Mouse (Mus musculus) embryonic fibroblast, embryonic 13.5 days (primary cell): Measurements from ENCODE around the gene Serpinb7. TPM values are rescaled to one million over a fixed set of nuclear protein-coding genes. Genes with fewer than 3 reads are reported as not detected.
A peak's percentile ranks its signal among the peaks of the same experiment; 100 is the strongest.

ENCODE experiments used
- H3K27ac ChIP-seq: 2 replicates; pipeline ENCODE4 v1.5.1; 2012; ENCODE audit warnings: low read length, control low read depth, inconsistent platforms; ENCODE audit not compliant: insufficient read depth
- H3K4me1 ChIP-seq: 2 replicates; pipeline ENCODE4 v1.6.1; 2011; ENCODE audit warnings: low read length; ENCODE audit not compliant: control insufficient read depth, insufficient read depth
- H3K4me3 ChIP-seq: 2 replicates; pipeline ENCODE4 v1.5.1; 2011; ENCODE audit warnings: mild to moderate bottlenecking, control low read depth, low read length; ENCODE audit not compliant: insufficient read depth
- CTCF ChIP-seq: IDR thresholded peaks from 2 replicates; pipeline ENCODE4 v1.5.1; 2011; ENCODE audit warnings: mild to moderate bottlenecking, control low read depth, low read length, moderate library complexity, borderline replicate concordance; ENCODE audit not compliant: insufficient read depth
- POLR2A ChIP-seq: IDR thresholded peaks from 2 replicates; pipeline ENCODE4 v1.6.1; 2011; ENCODE audit warnings: low read depth, mild to moderate bottlenecking, control low read depth, low read length, moderate library complexity
- polyA plus RNA-seq: library from polyadenylated mRNA; stranded (reverse); fragments of >200 nt; gene quantifications from 2 replicates; pipeline ENCODE4 v1.2.4, GENCODE M21; 2011; ENCODE audit warnings: low read depth; ENCODE audit not compliant: missing spikeins, insufficient read length

Gene Serpinb7
- polyA plus RNA-seq, 1 experiment = not detected

DNA sequence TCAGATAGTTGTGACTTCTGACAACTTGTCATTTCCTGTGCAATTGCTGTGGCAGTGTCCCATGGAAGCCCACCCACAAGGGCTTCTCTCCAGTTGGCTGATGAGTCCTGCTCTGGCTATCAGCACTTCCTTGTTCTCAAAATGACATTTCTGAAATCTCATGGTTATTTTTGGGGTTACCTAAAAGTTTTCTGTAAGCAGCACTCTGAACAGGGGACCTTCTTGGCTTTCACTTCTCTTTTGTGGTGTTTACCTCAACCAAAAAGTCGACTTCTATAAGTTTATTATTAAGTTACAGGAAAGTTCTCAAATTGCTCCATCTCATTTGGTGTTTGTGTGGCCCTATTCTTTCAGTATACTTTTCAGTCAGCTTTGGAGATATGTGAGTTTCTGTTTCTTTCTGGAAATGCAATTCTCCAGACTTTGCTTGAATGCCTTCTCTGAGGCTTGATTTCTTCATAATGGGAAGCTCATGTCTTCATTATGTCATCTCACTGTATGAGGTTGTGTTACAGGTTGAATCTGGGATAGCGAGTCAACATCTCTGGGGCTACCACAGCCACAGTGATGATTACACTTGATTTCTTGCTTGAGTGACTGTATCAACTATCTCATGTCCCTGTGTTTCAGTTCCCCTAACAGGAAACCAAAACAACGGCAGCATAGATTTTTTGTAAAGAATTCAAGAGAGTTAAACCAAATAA, 47.9 kb downstream of the Serpinb7 start:
- no peak overlapping the region for H3K4me3 ChIP-seq
- no peak overlapping the region for H3K27ac ChIP-seq
- no peaks in the 10 kb centered on the region for H3K4me1 ChIP-seq
- TF ChIP-seq CTCF = no peak
- no peak for TF ChIP-seq POLR2A

DNA sequence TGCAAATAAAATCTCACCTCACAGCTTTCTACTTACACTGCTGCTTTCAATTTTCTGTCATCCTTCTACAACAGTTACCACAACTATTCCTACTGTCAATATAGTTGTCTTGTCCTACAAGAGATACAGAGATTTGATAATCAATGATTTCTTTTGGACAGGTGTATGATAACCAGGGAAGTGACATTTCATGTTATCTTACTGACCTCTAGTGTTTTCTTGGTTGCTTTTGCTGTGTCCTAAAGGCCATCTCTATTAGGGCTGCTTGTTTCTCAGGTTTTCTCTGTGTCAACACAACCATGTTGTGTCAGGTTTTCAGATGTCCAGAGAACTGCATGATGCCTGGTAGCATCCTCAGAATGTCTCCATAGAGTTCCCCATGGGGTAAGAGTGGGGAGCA, 80.5 kb downstream of the Serpinb7 start:
- H3K4me3 ChIP-seq = no peak overlapping the region
- no peak overlapping the region for H3K27ac ChIP-seq
- no peaks in the 10 kb centered on the region for H3K4me1 ChIP-seq
- TF ChIP-seq POLR2A (no peak), CTCF (no peak)

DNA sequence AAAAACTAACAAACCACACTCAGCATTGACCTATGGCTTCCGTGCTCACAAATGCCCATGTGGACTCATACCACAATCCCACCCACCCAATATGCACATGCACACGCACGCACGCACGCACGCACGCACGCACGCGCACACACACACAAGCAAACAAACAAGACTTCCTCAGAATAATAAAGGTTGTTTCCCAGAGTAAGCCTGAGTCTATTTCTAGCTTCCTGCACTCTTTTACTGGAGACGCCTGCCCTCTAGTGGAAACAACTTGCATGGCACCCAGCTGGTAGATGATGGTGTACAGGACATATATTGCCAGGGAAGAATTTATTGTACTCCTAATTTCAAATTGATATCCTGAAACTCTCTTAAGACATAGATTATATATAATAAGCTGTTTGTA, 82.0 kb downstream of the Serpinb7 start:
- TF ChIP-seq POLR2A (no peak), CTCF (peak; percentile 30; the same call in 1 of the 2 replicates)
- Histone ChIP-seq H3K4me3 (no peak overlapping the region), H3K27ac (no peak overlapping the region), H3K4me1 (no peaks in the 10 kb centered on the region)

DNA sequence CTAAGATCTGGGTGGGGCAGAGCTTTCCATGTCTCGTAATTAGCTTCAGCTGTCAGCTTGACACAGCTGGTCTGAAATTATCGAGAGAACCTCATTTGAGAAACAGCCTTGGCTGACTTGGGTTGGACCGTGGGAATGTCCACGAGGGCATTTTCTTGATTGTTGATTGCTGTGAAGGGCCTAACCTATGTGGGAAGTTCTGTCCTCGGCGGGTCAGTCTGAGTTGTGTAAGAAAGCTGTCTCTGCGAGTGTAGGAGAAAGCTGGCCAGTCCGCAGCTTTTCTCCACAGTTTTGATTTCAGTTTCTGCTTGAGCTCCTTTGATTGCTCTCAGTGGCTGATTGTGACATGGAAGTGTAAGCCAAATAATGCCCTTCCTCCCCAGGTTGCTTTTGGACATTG, 90.1 kb downstream of the Serpinb7 start:
- no peaks in the 10 kb centered on the region for H3K4me1 ChIP-seq
- no peak overlapping the region for H3K4me3 ChIP-seq
- TF ChIP-seq CTCF = no peak
- no peak for TF ChIP-seq POLR2A
- H3K27ac ChIP-seq = no peak overlapping the region

DNA sequence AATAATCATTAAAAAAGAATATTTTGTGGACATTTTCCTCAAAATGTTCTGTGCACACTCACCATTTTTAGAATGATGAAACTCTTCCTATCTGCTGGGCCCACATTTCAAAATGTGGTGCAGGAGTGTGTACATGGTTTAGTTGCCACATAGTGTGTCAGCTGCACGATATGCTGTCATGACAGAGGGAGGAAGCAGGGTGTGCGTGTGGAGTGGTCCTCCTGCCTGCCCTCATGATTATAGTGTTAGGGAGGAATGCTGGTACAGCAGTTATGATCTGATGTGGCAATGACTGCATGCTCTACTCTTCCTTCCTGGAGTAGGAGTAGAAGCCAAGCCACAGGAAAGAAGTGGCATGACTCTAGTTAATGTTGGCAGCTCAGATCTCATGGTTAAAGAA, 97.3 kb downstream of the Serpinb7 start:
- H3K27ac ChIP-seq = no peak overlapping the region
- no peak for TF ChIP-seq CTCF
- no peak for TF ChIP-seq POLR2A
- no peaks in the 10 kb centered on the region; the same call in 1 of the 2 replicates for H3K4me1 ChIP-seq
- H3K4me3 ChIP-seq = no peak overlapping the region

DNA sequence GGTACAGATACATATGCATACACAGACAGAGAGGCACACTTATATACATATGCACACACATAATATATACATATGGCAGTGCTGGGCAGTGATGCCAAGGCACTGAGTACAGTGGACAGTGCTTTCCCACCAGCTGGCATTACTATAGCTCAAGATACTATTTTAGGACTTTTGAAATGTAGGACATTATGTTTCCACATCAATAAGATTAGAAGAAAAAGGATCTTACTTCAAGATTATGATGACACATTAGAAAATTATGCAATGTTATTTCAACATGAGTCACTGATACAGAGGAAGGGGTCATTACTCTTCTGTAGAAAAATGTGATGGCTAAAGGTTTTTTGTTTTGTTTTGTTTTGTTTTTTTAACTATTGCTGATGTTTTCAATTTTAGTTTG, 102.6 kb downstream of the Serpinb7 start:
- TF ChIP-seq CTCF (no peak), POLR2A (no peak)
- Histone ChIP-seq H3K27ac (peak overlapping the region; percentile 61; the same call in 1 of the 2 replicates), H3K4me1 (peaks cover 6% of the 10 kb centered on the region), H3K4me3 (no peak overlapping the region)

Other genes with a start within 250 kb of the Serpinb7 start
- not detected in 2 replicates for gene Serpinb3b, start 121.3 kb upstream of the Serpinb7 start, polyA plus RNA-seq
- not detected in 2 replicates for gene Serpinb3c, start 121.3 kb upstream of the Serpinb7 start, polyA plus RNA-seq
- not detected in 2 replicates for gene Serpinb11, start 38.5 kb upstream of the Serpinb7 start, polyA plus RNA-seq
- gene Serpinb2, start 111.8 kb downstream of the Serpinb7 start, polyA plus RNA-seq = 0.26 and 1.2 TPM in 2 replicates
- 6.1 and 14.8 TPM in 2 replicates for gene Serpinb8, start 190.4 kb downstream of the Serpinb7 start, polyA plus RNA-seq